Mouse (Mus musculus): ENCODE results near the gene Hs6st3.
"Not testable (repeated sequence)": the region's sequence is repeated elsewhere in the genome, so short reads cannot be mapped to it uniquely, and the experiment has no call there.

Gene Hs6st3

DNA sequence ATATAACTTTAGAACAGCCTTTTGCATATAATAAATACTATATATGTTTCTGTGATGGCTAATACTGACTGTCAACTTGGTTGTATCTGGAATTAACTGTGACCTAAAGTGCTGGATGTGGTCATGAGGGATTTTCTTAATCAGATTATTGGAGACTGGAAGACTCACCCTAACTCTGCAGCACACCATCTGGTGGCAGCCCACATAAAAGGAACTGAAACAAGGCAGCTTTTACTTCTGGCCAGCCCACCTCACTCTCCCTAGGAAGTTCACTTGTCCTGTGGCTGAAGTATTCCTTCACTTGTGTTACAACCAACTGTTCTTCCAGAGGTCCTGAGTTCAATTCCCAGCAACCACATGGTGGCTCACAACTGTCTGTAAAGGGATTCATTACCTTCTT lies 313.5 kb downstream of the Hs6st3 start:
- no peak for DNase-seq (ENCODE audit: low spot score in 2 of 2)

DNA sequence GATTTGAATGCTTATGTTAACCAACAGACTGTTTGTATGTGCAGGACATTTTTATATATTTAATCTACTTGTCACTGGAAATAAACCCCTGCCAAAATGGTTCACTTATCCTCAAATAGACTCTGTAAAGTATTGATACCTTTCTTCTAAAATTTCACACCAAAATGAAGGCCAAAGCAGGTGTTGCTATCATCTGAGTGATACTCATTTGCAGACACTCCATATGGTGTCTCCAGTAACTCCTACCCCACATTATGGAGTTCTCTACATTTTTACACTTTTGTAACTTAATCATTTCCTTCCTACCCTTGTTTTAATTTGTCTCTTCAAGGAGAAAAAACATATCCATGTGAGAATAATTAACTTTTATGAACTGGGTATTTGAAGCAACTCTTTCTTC lies 314.2 kb downstream of the Hs6st3 start:
- no peak for DNase-seq (ENCODE audit: low spot score in 2 of 2)

DNA sequence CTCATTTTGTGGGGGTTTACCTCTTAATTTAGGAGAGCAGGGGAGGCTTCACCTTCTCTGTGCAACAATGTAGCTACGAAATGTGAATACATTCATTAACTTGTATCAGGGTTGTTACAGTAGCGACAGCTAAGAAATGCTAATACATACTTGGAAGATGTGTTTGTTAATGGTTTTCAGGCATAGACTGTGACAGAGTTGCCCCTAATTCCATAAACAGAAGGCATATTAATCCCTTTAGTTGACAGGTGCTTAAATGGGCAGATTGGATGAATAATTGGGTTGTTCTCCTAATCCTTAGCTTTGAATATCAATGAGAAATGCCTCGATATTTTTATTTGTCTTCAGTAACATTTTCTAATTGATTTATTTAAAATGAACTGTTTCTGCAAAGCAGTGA lies 314.7 kb downstream of the Hs6st3 start:
- DNase-seq (ENCODE audit: low spot score in 2 of 2) = no peak

DNA sequence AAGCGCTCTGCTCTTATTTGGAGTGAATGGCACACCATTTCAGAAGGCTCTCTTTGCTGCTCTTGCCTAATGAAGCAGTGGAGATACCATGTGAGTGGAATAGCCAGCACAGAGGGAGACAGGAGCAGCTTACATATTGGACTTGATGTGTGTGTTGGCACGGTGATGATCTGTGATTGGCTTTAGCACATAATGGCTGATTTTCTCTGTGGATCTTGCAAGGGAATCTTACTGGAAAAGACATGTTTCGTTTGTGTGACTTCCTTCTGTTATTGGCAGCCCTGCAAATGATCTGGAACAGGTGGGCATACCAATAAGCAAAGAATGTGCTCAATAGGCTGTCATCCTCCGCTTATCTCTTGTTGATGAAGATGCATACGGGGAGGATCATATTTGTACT lies 326.2 kb downstream of the Hs6st3 start:
- DNase-seq (ENCODE audit: low spot score in 2 of 2) = no peak

DNA sequence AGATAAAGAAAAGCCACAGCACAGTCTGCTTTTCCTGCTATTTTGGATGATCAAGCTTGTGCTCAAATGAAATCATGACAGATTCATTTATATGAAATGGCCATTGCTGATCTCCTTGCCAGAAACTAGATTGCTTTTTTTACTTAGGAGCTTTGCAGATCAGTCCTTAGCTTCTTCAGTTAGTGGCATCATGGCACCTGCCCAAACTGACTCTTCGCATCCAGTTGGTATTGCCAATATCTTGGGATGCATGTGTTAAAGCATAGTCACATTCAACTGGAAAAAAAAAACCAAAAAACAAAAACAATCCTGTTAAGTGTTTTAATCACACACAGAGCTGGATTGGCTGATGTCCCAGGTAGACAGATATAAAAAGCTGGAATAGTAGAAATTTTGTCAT lies 326.7 kb downstream of the Hs6st3 start:
- peak; percentile 51 to 59 for DNase-seq (ENCODE audit: low spot score in 2 of 2)

DNA sequence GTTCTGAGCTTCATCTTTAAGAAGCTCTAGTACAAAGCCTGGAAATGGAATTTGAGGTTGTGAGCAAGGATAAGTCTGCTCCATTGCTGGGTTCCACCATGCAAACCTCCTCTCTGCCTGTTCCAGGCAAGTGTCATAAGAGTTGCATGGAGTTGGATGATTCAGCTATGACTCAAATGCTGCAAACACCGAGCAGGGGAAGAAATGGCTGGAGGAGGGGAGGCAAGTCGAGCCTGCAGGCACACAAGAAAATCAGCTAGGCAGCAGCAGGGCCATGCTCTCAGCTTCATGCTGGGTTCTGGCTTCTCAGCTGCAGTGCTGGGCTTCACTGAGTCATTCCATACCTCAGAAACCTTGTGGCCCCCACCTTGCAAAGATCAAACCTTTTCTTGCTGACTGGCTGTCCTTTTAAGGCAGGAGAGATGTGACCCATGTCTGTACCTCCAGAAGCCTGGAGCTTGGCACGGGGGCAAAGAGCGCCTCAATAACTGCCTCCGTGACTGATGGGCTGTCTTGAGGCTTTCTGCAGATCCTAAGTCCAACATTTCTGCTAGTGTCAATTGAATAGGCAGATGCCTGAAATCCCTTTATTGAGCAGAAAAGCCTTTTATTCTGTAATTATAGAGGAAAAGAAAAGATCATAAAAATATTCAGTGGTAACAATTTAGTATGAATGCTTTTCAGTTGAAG lies 328.9 kb downstream of the Hs6st3 start:
- peak in 1 of 2 experiments; percentile 28 for DNase-seq (ENCODE audit: low spot score in 2 of 2)

DNA sequence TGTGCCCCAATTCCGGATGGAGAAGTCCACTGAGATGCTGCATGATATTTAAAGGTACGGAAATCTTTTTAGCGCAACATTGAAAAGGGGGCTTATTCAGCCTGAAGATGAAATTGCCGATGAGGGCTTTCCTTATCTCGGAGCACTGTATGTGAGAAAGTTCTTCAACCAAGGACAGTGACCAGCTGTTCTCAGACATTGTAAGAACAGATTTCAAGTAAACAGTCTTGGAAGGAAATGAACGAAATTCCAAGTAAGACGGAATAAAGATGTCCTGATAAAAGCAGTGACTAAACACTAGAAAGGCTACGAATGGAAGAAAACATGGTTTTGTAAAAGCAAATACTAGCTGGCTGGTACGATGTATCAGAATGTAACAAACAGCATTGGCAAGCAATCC lies 338.4 kb downstream of the Hs6st3 start:
- no peak for DNase-seq (ENCODE audit: low spot score in 2 of 2)

DNA sequence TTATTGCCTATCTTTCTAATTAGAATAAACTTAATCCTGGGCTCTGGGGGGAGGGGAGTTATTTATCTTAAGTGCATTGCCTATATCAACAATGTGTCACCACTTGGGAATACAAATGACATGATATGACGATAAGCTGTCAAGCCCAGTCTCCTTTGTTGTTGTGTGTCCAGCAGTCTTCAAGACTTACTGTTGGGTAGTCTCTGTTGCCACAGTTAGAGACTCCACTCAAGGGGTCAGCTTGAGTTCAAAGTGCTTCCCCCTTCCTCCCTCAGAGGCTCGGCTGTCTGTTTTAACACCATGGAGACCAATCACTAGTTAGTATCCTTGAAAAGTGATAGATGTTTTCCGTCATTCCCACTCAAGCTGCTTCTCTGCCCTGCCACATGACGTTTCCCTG lies 339.7 kb downstream of the Hs6st3 start:
- no peak for DNase-seq (ENCODE audit: low spot score in 2 of 2)

DNA sequence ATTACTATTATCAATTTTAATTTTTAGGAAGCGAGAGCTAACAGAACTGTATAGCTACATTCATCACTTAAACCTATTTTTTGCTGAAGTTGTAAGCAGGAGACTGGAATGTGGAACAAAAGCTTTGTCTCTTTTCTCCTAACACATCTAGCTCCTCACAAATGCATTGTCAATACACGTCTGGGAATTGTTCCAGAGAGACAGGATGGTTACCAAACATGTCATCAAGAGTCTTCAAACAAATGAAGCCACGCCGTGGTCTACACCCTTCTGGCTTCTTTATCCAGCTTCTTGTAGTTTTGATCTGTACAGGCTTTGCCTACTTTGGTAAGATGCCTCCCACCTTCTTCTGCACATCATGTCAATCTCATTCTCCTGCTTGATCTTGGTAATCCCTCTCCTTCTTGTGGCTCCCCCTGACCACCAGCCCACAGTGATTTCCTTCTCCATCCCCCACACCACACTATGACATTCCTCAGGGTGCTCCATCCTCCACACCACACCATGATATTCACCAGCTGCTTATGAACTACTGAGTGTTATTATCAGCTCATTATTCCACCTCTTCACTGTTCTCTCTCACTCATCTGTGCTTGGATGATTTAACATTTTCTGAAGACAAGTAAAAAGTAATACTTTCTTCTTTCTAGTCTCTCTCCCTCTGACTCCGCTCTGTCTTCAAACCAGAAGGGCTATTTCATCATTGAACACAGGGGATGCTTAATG lies 351.0 kb downstream of the Hs6st3 start:
- no peak for DNase-seq (ENCODE audit: low spot score in 2 of 2)

DNA sequence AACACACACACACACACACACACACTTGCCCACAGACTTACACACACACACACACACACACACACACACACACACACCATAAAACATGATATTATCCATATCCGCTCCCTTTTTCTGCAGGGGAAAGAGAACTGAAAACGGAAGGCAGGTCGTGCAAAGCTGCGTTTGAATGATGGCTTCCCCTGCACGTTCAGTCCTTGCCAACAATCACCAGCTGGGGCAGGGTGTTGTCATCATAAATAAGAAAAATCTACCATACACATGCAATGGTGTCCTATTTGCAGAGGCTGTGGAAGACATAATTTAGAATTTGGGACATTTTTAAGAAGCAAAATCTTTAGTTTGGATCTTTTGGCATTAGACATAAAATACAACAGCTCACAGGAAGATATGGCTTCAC lies 382.5 kb downstream of the Hs6st3 start:
- DNase-seq (ENCODE audit: low spot score in 2 of 2) = no peak

DNA sequence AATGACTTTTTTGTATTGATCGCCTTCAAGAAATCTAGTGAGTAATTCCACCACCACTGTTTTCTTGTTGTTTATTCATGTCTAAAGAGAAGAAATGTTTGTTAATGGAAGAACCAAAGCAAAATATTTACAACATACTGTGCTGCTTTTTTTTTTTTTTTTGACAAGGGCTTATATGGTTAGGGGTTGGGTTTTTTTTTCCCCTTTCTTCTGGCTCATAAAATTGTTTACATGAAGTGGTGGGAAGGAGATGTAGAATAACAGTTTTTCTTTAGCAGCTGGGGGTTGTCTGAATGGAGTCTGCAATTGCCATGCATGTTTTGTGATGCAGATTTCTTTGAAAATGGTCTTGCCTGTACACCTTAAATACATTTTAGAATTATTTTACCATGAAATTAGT lies 382.9 kb downstream of the Hs6st3 start:
- DNase-seq (ENCODE audit: low spot score in 2 of 2) = no peak

DNA sequence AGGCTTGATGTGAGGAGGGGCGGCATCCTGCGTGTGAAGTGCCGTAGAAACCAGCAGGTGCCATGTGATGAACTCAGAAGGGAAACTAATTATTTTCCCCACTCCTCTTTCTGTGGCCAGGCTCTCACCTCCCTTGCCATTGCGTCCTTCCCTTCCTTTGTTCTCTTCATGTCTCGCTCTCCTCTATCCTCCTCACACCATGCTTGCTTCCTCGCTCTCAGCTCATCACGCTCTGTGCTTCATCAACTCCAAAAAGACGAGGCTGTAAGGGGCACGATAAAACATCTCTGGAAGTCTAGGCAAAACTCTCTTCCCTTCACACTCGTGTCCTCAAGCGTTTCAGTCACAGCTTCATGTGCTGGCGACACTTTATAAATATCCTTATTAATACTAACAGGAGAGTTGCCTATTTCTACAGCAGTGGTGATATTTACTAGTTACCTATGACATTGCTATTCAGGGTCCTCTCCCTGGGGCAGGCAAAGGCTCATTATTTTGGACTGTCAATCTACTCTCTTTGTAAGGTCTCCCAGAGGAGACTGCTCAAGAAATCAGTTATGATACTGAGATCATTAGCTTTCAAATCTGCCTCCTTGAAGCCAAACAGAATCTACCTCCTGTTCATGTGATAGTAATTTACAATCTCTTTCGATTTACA lies 394.9 kb downstream of the Hs6st3 start:
- no peak for DNase-seq (ENCODE audit: low spot score in 2 of 2)

DNA sequence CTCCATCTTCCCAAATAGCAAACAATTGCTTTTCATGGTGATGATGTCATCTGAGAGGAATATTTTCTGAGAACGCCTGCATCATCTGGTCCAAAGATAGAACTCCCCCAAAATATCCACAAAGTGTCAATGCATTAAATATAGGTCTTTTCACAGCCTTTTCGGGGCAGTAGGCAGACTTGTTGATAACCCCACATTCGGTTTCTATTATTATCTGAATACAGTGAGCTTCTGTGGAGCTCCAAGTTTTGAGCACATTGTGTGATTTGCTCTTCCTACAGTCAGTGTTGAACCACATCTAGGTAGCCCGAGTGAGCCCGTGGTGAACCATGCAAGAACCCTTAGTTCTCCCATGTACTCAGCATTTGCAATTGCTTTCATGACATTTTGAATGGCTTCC lies 402.4 kb downstream of the Hs6st3 start:
- no peak for DNase-seq (ENCODE audit: low spot score in 2 of 2)

DNA sequence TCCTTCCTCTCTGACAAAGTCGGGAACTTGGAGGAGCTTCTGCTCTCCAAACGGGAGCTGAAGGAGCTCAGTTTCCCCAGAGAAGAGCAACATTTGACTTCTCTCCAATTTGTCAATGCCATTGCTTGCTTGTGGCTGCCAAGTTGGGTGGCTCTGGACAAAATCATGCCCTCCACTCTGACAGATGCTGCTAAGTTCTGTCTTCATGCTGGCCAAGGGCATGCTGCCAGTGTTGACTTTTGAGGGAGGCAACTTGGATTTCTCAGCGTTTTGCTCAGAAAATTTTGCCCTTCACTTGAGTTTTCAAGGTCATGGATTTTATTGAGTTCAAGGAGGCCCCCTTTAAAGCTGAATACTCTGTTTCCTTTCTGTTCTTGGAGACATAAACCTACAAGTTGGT lies 406.5 kb downstream of the Hs6st3 start:
- no peak for DNase-seq (ENCODE audit: low spot score in 2 of 2)

DNA sequence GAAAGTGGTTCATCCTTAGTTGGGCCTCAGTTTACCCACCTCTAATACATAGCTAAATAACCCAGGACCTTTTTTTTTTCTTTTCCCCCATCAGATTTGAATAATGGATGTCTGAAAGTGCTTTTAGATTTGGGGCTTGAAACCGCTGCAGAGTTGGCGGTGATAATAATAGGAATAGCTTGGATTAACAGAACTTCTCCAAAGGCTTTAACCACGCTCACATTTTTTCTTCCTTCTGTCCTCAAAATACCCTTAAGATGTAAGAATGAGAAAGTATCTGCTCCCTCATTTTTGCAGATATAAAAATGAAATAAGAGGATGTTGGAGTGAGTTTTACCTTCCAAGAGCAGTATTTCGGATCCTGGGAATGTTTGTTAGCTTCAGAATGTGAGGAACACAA lies 420.2 kb downstream of the Hs6st3 start:
- DNase-seq (ENCODE audit: low spot score in 2 of 2) = no peak

DNA sequence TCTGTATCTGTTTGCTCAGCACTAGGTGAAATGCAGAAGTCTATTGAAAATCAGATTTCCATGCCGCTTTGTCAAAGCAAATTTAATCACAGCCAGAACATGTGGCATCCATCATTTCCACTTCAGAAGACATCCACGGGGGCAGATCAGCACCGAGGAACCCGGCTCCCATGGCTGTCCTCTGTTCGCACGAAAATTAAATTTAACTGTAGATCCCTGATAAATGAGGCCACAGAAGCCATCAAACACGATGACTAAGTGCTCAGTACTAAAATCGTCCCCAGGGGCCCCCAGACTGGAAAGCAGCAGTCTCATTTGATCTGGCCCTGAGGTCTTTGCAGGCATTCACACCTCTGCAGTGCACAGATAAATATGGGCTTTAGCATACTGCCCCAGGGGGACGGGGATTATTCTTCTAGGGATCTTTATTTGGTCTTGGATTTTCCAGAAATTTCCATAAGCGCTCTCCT lies 443.9 kb downstream of the Hs6st3 start:
- DNase-seq (ENCODE audit: low spot score in 2 of 2) = no peak

DNA sequence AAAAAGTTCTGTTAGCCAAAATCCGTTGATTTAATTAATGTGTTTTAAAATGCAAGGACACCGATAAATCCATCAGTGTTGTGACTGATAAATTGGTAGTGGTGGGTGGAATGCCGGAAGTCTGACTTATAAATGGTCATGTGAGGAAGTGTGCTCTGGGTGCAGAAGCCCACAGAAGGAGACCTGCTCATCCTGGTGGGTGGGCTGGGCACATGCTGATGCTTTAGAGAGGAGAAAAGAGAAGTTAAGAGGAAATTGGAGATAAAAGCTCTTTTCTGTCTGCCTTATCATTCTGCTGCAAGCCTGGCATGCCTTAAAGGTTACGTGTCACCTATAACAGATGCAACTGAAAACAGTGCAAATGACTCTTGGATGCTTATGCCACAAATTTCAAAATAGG lies 446.9 kb downstream of the Hs6st3 start:
- no peak for DNase-seq (ENCODE audit: low spot score in 2 of 2)

DNA sequence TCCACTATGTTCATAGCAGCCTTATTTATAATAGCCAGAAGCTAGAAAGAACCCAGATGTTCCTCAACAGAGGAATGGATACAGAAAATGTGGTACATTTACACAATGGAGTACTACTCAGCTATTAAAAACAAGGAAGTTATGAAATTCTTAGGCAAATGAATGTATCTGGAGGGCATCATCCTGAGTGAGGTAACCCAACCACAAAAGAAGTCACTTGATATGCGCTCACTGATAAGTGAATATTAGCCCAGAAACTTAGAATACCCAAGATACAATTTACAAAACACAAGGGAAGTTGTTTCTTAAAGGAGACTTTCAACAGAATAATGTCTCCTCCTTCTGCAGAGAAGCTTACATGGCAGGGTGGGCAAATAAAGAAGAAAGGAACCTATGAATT lies 449.2 kb downstream of the Hs6st3 start:
- DNase-seq (ENCODE audit: low spot score in 2 of 2) = not testable (repeated sequence)

DNA sequence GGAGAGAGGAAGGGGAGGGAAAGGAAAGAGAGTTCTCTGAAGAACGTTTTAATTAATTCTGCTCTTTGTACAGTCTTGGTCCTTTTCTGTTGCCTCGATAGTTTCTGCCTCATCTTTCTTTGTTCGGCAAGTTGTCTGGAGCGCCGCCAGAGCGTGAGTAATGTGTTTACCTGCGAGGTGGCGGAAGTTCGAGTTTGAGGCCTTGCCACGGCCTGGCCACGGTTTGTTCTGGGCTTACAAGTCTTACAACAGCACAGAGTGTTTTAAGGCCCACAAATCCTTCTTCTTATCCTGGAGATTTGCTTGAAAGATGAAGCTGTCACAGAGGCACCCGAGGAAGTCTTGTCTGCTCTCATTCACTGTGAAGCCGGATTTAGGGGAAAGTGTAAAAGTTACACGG lies 466.2 kb downstream of the Hs6st3 start:
- DNase-seq (ENCODE audit: low spot score in 2 of 2) = peak in 1 of 2 experiments; percentile 32

DNA sequence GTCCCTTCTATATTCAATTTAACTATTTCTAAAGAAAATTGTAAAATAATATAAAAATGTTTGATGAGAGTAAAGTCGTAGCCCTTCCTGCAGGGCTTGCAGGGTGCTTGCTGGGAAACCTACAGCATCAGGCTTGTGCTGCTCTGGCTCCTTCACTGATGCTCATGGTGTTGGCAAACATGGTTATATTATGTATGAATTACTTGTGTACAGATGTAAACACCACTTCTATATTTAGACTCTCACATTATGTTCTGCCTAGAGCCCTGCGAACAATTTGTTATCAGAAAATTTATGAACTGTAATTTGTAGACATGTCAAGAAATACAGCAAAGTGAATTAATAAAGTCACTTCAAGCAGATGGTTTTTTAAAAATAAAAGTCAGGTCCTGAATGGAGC lies 474.7 kb downstream of the Hs6st3 start:
- no peak for DNase-seq (ENCODE audit: low spot score in 2 of 2)

DNA sequence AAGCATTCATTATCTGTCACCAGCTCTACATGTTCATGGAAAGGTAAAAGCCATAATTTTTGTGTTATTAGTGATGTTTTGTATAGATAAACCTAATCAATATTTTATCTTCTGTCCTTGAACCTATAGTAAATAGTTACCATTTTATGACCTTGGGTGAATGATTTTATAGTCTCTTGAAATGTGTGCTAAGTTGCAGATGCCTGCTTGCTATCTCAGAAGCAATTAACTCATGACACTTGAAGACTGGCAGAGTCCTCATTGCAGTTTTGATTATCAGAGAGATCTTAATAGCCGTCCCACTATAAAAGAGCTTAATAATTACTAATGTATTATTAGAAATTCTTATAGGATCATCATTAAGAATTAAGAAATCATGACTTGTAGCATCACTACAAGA lies 491.0 kb downstream of the Hs6st3 start:
- DNase-seq (ENCODE audit: low spot score in 2 of 2) = no peak

DNA sequence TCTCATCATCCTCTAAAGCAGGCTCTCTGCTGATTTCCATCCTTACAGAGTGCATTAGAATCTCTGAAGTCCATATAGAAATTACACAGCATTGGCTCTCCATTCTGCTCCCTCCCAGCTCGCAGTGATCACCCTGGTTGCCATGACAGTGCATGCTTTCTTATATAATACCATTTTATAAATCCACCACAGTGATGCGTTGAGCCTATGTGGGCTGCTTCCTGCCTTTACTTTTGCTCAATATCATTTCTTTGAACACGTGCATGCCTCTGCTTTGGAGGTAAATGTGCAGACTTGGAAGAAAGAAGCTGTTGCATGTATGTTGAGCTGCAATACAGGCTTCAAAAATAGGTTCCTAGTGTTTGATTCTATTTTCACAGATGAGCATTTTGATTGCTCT lies 494.9 kb downstream of the Hs6st3 start:
- peak; percentile 27 to 38 for DNase-seq (ENCODE audit: low spot score in 2 of 2)

DNA sequence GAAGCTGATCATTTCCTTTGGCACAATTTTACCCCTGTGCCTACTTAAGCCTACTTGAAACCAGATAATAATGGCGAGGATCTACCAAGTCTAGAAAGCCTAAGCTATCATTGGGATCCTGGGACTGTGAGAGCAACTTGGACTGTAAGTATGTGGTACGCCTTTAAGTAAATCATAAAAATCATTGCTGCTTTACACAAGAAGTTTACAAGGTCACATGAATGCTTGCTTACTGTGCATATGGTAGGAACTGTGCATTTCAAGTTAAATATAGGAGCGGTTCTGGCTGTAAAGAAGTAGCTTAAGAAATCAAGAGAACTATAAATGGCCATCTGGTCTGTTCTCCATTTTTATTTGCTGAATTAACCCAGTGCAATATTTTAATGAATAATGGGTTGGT lies 495.5 kb downstream of the Hs6st3 start:
- DNase-seq (ENCODE audit: low spot score in 2 of 2) = no peak
